Mouse (Mus musculus) ES-CJ7 (cell line): ENCODE measurements at regions not wholly inside any gene's neighbourhood (a gene's known extent, or its start where the extent isn't known, plus 50 kb on each side); places are given as distances from the start of the nearest gene placed in this dataset.
"Not testable (repeated sequence)": the region's sequence is repeated elsewhere in the genome, so short reads cannot be mapped to it uniquely, and the experiment has no call there.

Experiments used
- DNase-seq: peaks from one replicate; pipeline ENCODE4 v3.0.0; 2011; ENCODE audit warnings: low read depth, low spot score

GRCm38 (mm10) chr3:36387431-36387830 is 88.3 kb downstream of the Anxa5 start:
- DNase-seq, result no peak

- DNase-seq, result no peak
Observed at GRCm38 (mm10) chr3:36383438-36383945, 92.2 kb downstream of the Anxa5 start.

- no peak for DNase-seq
Observed at GRCm38 (mm10) chr3:36381621-36382193, 94.0 kb downstream of the Anxa5 start.

GRCm38 (mm10) chr3:36375722-36376121 is 100.0 kb downstream of the Anxa5 start:
- no peak for DNase-seq

- no peak for DNase-seq
Observed at GRCm38 (mm10) chr3:36374939-36375338, 100.8 kb downstream of the Anxa5 start.

GRCm38 (mm10) chr3:36360933-36361332 is 114.8 kb downstream of the Anxa5 start:
- no peak for DNase-seq

- not testable (repeated sequence) for DNase-seq
Observed at GRCm38 (mm10) chr3:36354201-36354600, 121.5 kb downstream of the Anxa5 start.

- DNase-seq, result peak; percentile 17
Observed at GRCm38 (mm10) chr3:36352032-36352742, 123.5 kb downstream of the Anxa5 start.

GRCm38 (mm10) chr3:36349073-36349472 is 126.6 kb downstream of the Anxa5 start:
- DNase-seq, result no peak

GRCm38 (mm10) chr3:36340889-36341533 is 118.9 kb upstream of the Qrfpr start:
- no peak for DNase-seq

GRCm38 (mm10) chr3:36339656-36340055 is 117.5 kb upstream of the Qrfpr start:
- DNase-seq, result no peak

GRCm38 (mm10) chr3:36334279-36334678 is 112.2 kb upstream of the Qrfpr start:
- DNase-seq, result no peak

GRCm38 (mm10) chr3:36332016-36332415 is 109.9 kb upstream of the Qrfpr start:
- DNase-seq, result no peak

GRCm38 (mm10) chr3:36330656-36331055 is 108.5 kb upstream of the Qrfpr start:
- peak; percentile 96 for DNase-seq

- DNase-seq, result no peak
Observed at GRCm38 (mm10) chr3:36329631-36330030, 107.5 kb upstream of the Qrfpr start.

- no peak for DNase-seq
Observed at GRCm38 (mm10) chr3:36328927-36329326, 106.8 kb upstream of the Qrfpr start.

GRCm38 (mm10) chr3:36318635-36319034 is 96.5 kb upstream of the Qrfpr start:
- no peak for DNase-seq

GRCm38 (mm10) chr3:36311337-36311736 is 89.2 kb upstream of the Qrfpr start:
- peak; percentile 74 for DNase-seq

- DNase-seq, result peak; percentile 24
Observed at GRCm38 (mm10) chr3:36310642-36311267, 88.6 kb upstream of the Qrfpr start.

GRCm38 (mm10) chr3:36296792-36297191 is 74.7 kb upstream of the Qrfpr start:
- DNase-seq, result no peak

- DNase-seq, result no peak
Observed at GRCm38 (mm10) chr3:36291971-36292370, 69.9 kb upstream of the Qrfpr start.

GRCm38 (mm10) chr3:36284066-36284465 is 62.0 kb upstream of the Qrfpr start:
- no peak for DNase-seq
